Mouse (Mus musculus) heart, postnatal 0 days (tissue): ENCODE measurements around the gene Ppm1g.
"Not testable (repeated sequence)": the region's sequence is repeated elsewhere in the genome, so short reads cannot be mapped to it uniquely, and the experiment has no call there.

Experiments used
- CTCF ChIP-seq: IDR thresholded peaks from 2 replicates; pipeline ENCODE4 v1.5.1; 2016; ENCODE audit warnings: antibody characterized with exemption, control low read depth, low read depth
- EP300 ChIP-seq: IDR thresholded peaks from 2 replicates; pipeline ENCODE4 v1.6.1; 2016; ENCODE audit warnings: antibody characterized with exemption, low read depth

GRCm38 (mm10) chr5:31216554-31216953, 3.9 kb downstream of the Ppm1g start:
- not testable (repeated sequence) for TF ChIP-seq CTCF, EP300
